Comparison of ENCODE assay signal across 13 mouse cellular contexts in the genomic region with DNA sequence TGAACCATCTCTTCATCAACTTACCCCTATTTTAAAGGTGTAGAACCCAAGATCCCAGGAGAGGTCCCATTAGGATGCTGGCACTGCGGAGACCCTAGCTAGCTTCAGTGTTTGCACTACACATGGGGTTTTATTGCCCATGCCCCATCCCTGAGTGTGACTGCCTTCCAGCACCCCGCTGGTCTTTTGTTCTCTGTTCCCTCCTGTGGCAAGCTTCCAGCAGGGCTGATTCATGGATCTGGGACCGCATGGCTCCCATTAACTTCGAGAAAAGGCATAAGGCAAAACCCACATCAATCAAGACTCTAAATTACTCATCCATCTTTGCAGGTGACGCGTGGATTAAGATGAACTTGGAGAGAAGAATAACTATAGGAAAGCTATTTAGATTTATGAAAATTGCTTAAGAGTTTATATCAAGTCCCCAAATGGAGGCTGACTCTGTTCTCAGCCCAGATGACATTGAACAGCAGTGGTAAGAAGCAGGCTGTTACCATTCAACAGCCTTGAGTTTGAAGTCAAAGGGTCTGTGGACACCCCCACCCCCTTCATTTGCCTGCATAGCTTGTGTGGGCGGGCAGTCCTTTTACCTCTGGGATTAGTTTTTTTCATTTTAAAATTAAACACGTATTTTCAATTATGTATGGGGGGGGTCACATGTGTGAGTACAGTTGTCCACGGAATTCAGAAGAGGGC.
DNase-seq lines count a peak whose midpoint lies in the region; ATAC-seq lines count a peak whose summit lies in the region.
"Had no signal": no experiment of that assay in that cellular context is flagged by ENCODE, and none has a peak within 500 bp of the region (broad histone marks: within the 10 kb centered on the region; RNA-seq: fewer than 3 reads in every experiment).

No protein-coding gene starts in this region.

- H3K27me3 ChIP-seq in midbrain, embryonic 14.5 days (ENCODE audit: control insufficient read depth, insufficient read depth, low read length), result no peaks in the 10 kb centered on the region
- H3K27me3 ChIP-seq in midbrain, embryonic 13.5 days, result no peaks in the 10 kb centered on the region
- H3K27me3 ChIP-seq in embryonic facial prominence, embryonic 13.5 days, result peaks cover 10% of the 10 kb centered on the region
- 0 out of 2 replicates have a peak, but pooled peaks cover 3% of the 10 kb centered on the region for H3K27me3 ChIP-seq in neural tube, embryonic 12.5 days (replicated peaks)
- H3K27me3 ChIP-seq: embryonic facial prominence, embryonic 15.5 days had no signal

- 54% methylated on average over 9 of the region's 9 CpGs for WGBS in midbrain, embryonic 14.5 days
- 53% methylated on average over 9 of the region's 9 CpGs for WGBS in midbrain, embryonic 13.5 days
- 36% methylated on average over 9 of the region's 9 CpGs for WGBS in embryonic facial prominence, embryonic 13.5 days
- WGBS in neural tube, embryonic 12.5 days, result 25% methylated on average over 9 of the region's 9 CpGs

- H3K9me3 ChIP-seq in midbrain, embryonic 14.5 days (ENCODE audit: control insufficient read depth, low read length), result no peaks in the 10 kb centered on the region
- H3K9me3 ChIP-seq in midbrain, embryonic 13.5 days, result no peaks in the 10 kb centered on the region
- no peaks in the 10 kb centered on the region for H3K9me3 ChIP-seq in embryonic facial prominence, embryonic 13.5 days
- no peaks in the 10 kb centered on the region for H3K9me3 ChIP-seq in neural tube, embryonic 12.5 days
- H3K9me3 ChIP-seq: embryonic facial prominence, embryonic 15.5 days had no signal

- no peaks in the 10 kb centered on the region for H3K36me3 ChIP-seq in midbrain, embryonic 14.5 days (ENCODE audit: control insufficient read depth, insufficient read depth, low read length)
- H3K36me3 ChIP-seq in midbrain, embryonic 13.5 days, result no peaks in the 10 kb centered on the region
- H3K36me3 ChIP-seq in embryonic facial prominence, embryonic 13.5 days, result no peaks in the 10 kb centered on the region
- H3K36me3 ChIP-seq in neural tube, embryonic 12.5 days, result no peaks in the 10 kb centered on the region
- H3K36me3 ChIP-seq: embryonic facial prominence, embryonic 15.5 days had no signal

- peaks cover 7% of the 10 kb centered on the region; the same call in 1 of the 2 replicates for H3K4me1 ChIP-seq in midbrain, embryonic 14.5 days (ENCODE audit: control insufficient read depth, insufficient read depth, low read length)
- peaks cover 7% of the 10 kb centered on the region; the same call in 1 of the 2 replicates for H3K4me1 ChIP-seq in midbrain, embryonic 13.5 days (replicated peaks)
- H3K4me1 ChIP-seq in embryonic facial prominence, embryonic 13.5 days, result peaks cover 27% of the 10 kb centered on the region
- peaks cover 14% of the 10 kb centered on the region for H3K4me1 ChIP-seq in neural tube, embryonic 12.5 days

- H3K4me2 ChIP-seq in midbrain, embryonic 14.5 days (ENCODE audit: low read length), result no peak overlapping the region
- no peak overlapping the region for H3K4me2 ChIP-seq in midbrain, embryonic 13.5 days (replicated peaks)
- no peak overlapping the region for H3K4me2 ChIP-seq in embryonic facial prominence, embryonic 13.5 days
- H3K4me2 ChIP-seq in neural tube, embryonic 12.5 days (replicated peaks), result no peak overlapping the region
- H3K4me2 ChIP-seq: embryonic facial prominence, embryonic 15.5 days; heart, embryonic 11.5 days had no signal

- no peak overlapping the region for H3K9ac ChIP-seq in midbrain, embryonic 14.5 days (replicated peaks; ENCODE audit: low read length)
- no peak overlapping the region for H3K9ac ChIP-seq in midbrain, embryonic 13.5 days (replicated peaks)
- H3K9ac ChIP-seq in embryonic facial prominence, embryonic 13.5 days, result no peak overlapping the region
- no peak overlapping the region for H3K9ac ChIP-seq in neural tube, embryonic 12.5 days
- H3K9ac ChIP-seq: embryonic facial prominence, embryonic 15.5 days had no signal

- H3K27ac ChIP-seq in midbrain, embryonic 14.5 days (replicated peaks; ENCODE audit: low read depth, low read length), result no peak overlapping the region
- no peak overlapping the region for H3K27ac ChIP-seq in midbrain, embryonic 13.5 days
- peak overlapping the region; percentile 63 for H3K27ac ChIP-seq in embryonic facial prominence, embryonic 13.5 days
- H3K27ac ChIP-seq in neural tube, embryonic 12.5 days, result no peak overlapping the region; the same call in 1 of the 2 replicates
- H3K27ac ChIP-seq: macrophage had no signal

- H3K4me3 ChIP-seq in midbrain, embryonic 14.5 days (replicated peaks; ENCODE audit: low read depth, low read length), result no peak overlapping the region
- no peak overlapping the region for H3K4me3 ChIP-seq in midbrain, embryonic 13.5 days (replicated peaks)
- no peak overlapping the region for H3K4me3 ChIP-seq in embryonic facial prominence, embryonic 13.5 days
- H3K4me3 ChIP-seq in neural tube, embryonic 12.5 days, result no peak overlapping the region
- H3K4me3 ChIP-seq: embryonic facial prominence, embryonic 15.5 days had no signal

- no peak for ATAC-seq in midbrain, embryonic 14.5 days (ENCODE audit: low FRiP score, low TSS enrichment)
- no peak for ATAC-seq in midbrain, embryonic 13.5 days
- ATAC-seq in embryonic facial prominence, embryonic 13.5 days (ENCODE audit: insufficient number of reproducible peaks, insufficient read depth, low FRiP score, low TSS enrichment, low read depth), result no peak
- ATAC-seq in neural tube, embryonic 12.5 days (ENCODE audit: low FRiP score, low read depth), result peak; percentile 80
- ATAC-seq: activated CD4-positive, CD25-positive, alpha-beta regulatory T cell, adult 4 months had no signal

- peak; percentile 13 to 24 for DNase-seq in cerebellum, postnatal 14 days
- no peak for DNase-seq in cerebellum, adult 9-11 months
- DNase-seq in midbrain, embryonic 14.5 days, result peak; percentile 61
- DNase-seq in embryo, embryonic 10.5 days (ENCODE audit: low spot score), result no peak
- DNase-seq in kidney, adult 18-20 months, result no peak
- DNase-seq: kidney, adult 9 months had no signal

Comparison
In these comparisons a context has a peak if more than half of its experiments do, and no peak if none do; other contexts are left out.
1. DNase-seq: peak in cerebellum, postnatal 14 days (2 of 2) and midbrain, embryonic 14.5 days (single experiment); none in cerebellum, adult 9-11 months (single experiment), embryo, embryonic 10.5 days (single experiment) and kidney, adult 18-20 months (single experiment).